Mouse (Mus musculus) heart, adult 2 months (tissue): Measurements from ENCODE around the gene Zdhhc23. TPM values are rescaled to one million over a fixed set of nuclear protein-coding genes. Genes with fewer than 3 reads are reported as not detected.
A peak's percentile ranks its signal among the peaks of the same experiment; 100 is the strongest.

Source experiments
- DNase-seq, 2 experiments: peaks; one replicate each; pipeline ENCODE4 v3.0.0; 2021
- H3K27ac ChIP-seq: fragments of 200-600 bp; 2 replicates; pipeline ENCODE4 v1.8.1; 2022
- H3K27me3 ChIP-seq: fragments of 200-500 bp; 2 replicates; pipeline ENCODE4 v1.6.1; 2012; ENCODE audit warnings: mild to moderate bottlenecking, low read length, inconsistent platforms, mixed read lengths; ENCODE audit not compliant: control insufficient read depth, insufficient read depth
- H3K36me3 ChIP-seq: fragments of 200-500 bp; 2 replicates; pipeline ENCODE4 v1.6.1; 2012; ENCODE audit warnings: low read length, inconsistent platforms; ENCODE audit not compliant: control insufficient read depth, insufficient read depth
- H3K4me1 ChIP-seq: fragments of 200-500 bp; 2 replicates; pipeline ENCODE4 v1.6.1; 2011; ENCODE audit warnings: low read length; ENCODE audit not compliant: control insufficient read depth, insufficient read depth
- H3K4me3 ChIP-seq: fragments of 200-600 bp; 2 replicates; pipeline ENCODE4 v1.8.1; 2022
- H3K79me2 ChIP-seq: fragments of 200-500 bp; replicated peaks from 2 replicates; pipeline ENCODE4 v1.6.1; 2012; ENCODE audit warnings: mild to moderate bottlenecking, inconsistent platforms, low read length, moderate library complexity, mixed read lengths; ENCODE audit not compliant: control insufficient read depth, insufficient read depth
- H3K9ac ChIP-seq: fragments of 200-500 bp; 2 replicates; pipeline ENCODE4 v1.6.1; 2012; ENCODE audit warnings: low read depth, mild to moderate bottlenecking, control low read depth, inconsistent platforms, low read length, mixed read lengths
- CTCF ChIP-seq: fragments of 200-600 bp; IDR thresholded peaks from 2 replicates; pipeline ENCODE4 v1.8.1; 2022; ENCODE audit warnings: antibody characterized with exemption, mild to moderate bottlenecking, moderate library complexity
- EP300 ChIP-seq: fragments of 200-500 bp; IDR thresholded peaks from 2 replicates; pipeline ENCODE4 v1.6.1; 2011; ENCODE audit warnings: low read depth, low read length, control low read depth; ENCODE audit not compliant: insufficient read depth
- POLR2A ChIP-seq: fragments of 200-500 bp; IDR thresholded peaks from 2 replicates; pipeline ENCODE4 v1.6.1; 2011; ENCODE audit warnings: mild to moderate bottlenecking, low read depth, low read length, control low read depth; ENCODE audit not compliant: insufficient read depth
- WGBS: fragments of 180-500 bp; shearing (Covaris S2); methylation state at CpG from one replicate; pipeline ENCODE4 v1.1.7; 2018; 5-methylcytosine and 5-hydroxymethylcytosine counted together
- intact Hi-C: fragments of 180-260 bp; cut with DNase I; formaldehyde crosslinking; loops from one replicate; pipeline ENCODE4 v1.15.1; 2025
- polyA plus RNA-seq: library from polyadenylated mRNA; depleted of rRNA; stranded (reverse); fragments of >200 nt; gene quantifications from 2 replicates; pipeline ENCODE4 v1.2.3, GENCODE M21; 2012
- total RNA-seq, 2 experiments: library from RNA; stranded (reverse); gene quantifications; 2 replicates each; pipeline ENCODE4 v1.2.3; 2021

Zdhhc23 gene
- total and polyA plus RNA-seq, 3 experiments, result 0.25 to 0.42 (median 0.27) TPM

DNA sequence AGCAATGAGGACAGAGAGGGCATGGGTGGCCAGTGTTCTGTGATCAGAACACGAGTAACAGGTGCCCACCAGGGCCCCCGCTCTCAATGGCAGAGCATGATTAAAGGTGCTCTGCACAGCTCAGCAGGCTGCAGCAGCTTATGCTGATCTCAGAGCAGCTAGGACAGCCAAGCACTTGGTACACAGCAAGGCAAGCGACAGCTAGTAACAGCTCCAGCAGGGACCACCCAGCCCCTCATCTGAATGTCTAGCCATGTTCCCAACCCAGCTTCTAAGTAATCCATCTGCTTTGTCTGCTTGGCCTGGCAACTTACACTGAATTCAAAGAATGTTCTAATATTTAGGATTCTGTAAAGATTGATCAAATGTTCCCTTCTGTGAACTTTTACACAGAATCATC, 15.8 kb downstream of the Zdhhc23 start:
- WGBS, result 91% methylated on average over 3 of the region's 3 CpGs
- Histone ChIP-seq H3K79me2 (no peaks in the 10 kb centered on the region), H3K9ac (no peak overlapping the region), H3K36me3 (no peaks in the 10 kb centered on the region), H3K27ac (no peak overlapping the region), H3K4me1 (no peaks in the 10 kb centered on the region; the same call in 1 of the 2 replicates), H3K4me3 (no peak overlapping the region), H3K27me3 (no peaks in the 10 kb centered on the region)
- intact Hi-C loops, result no loop called here
- TF ChIP-seq EP300, result no peak
- TF ChIP-seq CTCF, result no peak
- TF ChIP-seq POLR2A, result no peak
- DNase-seq, result no peak

DNA sequence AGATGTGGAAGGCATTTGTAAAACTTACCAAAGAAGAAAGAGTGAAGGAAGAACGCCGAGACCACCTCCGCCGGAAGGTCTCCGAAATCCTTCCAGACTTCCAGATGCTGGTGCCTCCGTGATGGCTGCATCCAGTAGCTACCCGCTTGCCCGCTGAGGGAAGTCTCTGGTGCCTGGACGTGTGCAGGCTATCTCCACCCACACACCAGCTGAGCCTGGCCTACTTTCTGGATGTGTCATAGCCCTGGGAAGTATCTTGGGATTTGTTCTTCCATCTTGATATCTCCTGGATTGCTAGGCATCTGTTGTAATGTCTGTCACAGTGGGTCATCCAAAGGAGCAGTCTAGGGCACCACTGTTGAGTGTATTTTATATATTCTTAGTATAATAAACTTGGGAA, 16.3 kb downstream of the Zdhhc23 start:
- 91% methylated on average over 9 of the region's 9 CpGs for WGBS
- H3K27ac ChIP-seq, result no peak overlapping the region

DNA sequence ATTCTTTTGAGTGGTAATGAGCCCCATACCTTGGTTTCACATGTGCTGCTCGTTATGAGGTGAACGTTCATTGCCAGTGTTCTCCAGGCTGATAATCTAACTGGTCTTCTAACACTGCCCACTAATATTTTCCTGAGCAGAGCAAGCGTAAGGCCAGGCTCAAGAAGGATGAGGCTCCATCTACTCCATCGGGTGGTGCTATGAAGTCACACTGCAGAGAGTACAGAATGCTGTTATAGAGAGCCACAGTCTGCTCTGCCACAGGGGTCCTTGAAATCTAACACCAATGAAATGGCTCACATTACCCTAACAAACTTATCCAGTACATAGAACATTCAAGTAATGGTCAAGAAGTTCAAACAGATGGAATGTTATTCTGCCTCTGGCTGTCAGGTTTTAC, 21.6 kb downstream of the Zdhhc23 start:
- intact Hi-C loops, result no loop called here
- DNase-seq, result no peak
- no peak for TF ChIP-seq CTCF
- TF ChIP-seq EP300, result no peak
- TF ChIP-seq POLR2A, result no peak
- no peak overlapping the region for H3K27ac ChIP-seq
- no peaks in the 10 kb centered on the region for H3K27me3 ChIP-seq
- H3K9ac ChIP-seq, result no peak overlapping the region
- H3K4me1 ChIP-seq, result no peaks in the 10 kb centered on the region
- 87% methylated on average over 4 of the region's 4 CpGs for WGBS
- no peak overlapping the region for H3K4me3 ChIP-seq
- H3K36me3 ChIP-seq, result no peaks in the 10 kb centered on the region
- no peaks in the 10 kb centered on the region for H3K79me2 ChIP-seq

More for the DNA sequence above, 16.3 kb downstream of the Zdhhc23 start:
- no peaks in the 10 kb centered on the region; the same call in 1 of the 2 replicates for H3K4me1 ChIP-seq
- no peaks in the 10 kb centered on the region for H3K79me2 ChIP-seq
- intact Hi-C loops, result no loop called here
- DNase-seq, result no peak
- H3K4me3 ChIP-seq, result no peak overlapping the region
- TF ChIP-seq POLR2A, result no peak
- no peak for TF ChIP-seq EP300
- no peak for TF ChIP-seq CTCF
- H3K27me3 ChIP-seq, result no peaks in the 10 kb centered on the region
- H3K36me3 ChIP-seq, result no peaks in the 10 kb centered on the region
- H3K9ac ChIP-seq, result no peak overlapping the region

DNA sequence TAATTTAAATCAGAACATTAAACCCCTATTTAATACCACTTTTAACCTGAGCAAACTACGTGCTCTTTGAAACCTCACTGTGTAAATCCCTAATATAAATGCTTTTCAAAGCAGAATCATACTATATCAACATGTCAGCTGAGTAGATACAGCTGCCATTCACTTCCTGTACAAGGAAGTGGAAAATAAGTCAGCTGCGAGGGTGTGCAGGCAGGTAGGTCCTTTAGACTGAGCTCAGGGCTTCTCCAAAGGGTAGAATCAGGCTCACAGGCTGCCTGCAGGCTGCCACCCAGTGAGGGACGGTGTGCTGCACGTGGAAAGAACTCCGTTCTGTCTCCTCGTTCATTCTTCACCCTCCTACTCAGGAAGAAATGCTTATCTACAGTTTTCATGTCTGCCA, 24.7 kb downstream of the Zdhhc23 start:
- H3K4me3 ChIP-seq, result no peak overlapping the region
- no peaks in the 10 kb centered on the region for H3K79me2 ChIP-seq
- intact Hi-C loops, result no loop called here
- no peaks in the 10 kb centered on the region for H3K4me1 ChIP-seq
- TF ChIP-seq EP300, result no peak
- TF ChIP-seq CTCF, result no peak
- TF ChIP-seq POLR2A, result no peak
- DNase-seq, result no peak
- H3K9ac ChIP-seq, result no peak overlapping the region
- WGBS, result 55% methylated on average over 6 of the region's 6 CpGs
- H3K27me3 ChIP-seq, result no peaks in the 10 kb centered on the region
- no peak overlapping the region for H3K27ac ChIP-seq
- no peaks in the 10 kb centered on the region for H3K36me3 ChIP-seq

DNA sequence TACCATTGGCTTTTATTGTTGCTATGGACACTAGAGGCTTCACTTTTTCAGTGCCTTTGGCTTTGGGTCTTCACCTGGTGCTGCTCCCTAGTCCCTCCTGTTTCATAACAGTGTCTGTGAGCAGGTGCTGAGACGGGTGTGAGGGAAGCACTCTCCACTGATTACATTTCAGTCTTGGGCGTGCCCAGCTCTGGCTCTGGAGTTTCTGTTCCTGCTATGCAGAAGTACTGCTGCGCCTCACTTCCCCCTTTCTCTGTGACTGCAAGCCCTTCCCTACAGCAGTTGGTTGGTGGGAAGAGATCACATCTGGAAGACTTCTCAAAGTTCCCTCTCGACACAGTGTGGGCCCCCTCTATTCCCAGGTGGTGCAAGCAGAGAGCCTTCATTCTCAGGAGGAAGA, 28.0 kb downstream of the Zdhhc23 start:
- 66% methylated on average over 4 of the region's 4 CpGs for WGBS
- H3K4me3 ChIP-seq, result no peak overlapping the region
- no peaks in the 10 kb centered on the region for H3K36me3 ChIP-seq
- H3K9ac ChIP-seq, result no peak overlapping the region
- H3K27ac ChIP-seq, result no peak overlapping the region
- no peaks in the 10 kb centered on the region for H3K4me1 ChIP-seq
- intact Hi-C loops, result no loop called here
- peak in 1 of 2 experiments; percentile 65 for DNase-seq
- H3K79me2 ChIP-seq, result no peaks in the 10 kb centered on the region
- no peaks in the 10 kb centered on the region for H3K27me3 ChIP-seq
- no peak for TF ChIP-seq EP300
- TF ChIP-seq CTCF, result no peak
- TF ChIP-seq POLR2A, result no peak

DNA sequence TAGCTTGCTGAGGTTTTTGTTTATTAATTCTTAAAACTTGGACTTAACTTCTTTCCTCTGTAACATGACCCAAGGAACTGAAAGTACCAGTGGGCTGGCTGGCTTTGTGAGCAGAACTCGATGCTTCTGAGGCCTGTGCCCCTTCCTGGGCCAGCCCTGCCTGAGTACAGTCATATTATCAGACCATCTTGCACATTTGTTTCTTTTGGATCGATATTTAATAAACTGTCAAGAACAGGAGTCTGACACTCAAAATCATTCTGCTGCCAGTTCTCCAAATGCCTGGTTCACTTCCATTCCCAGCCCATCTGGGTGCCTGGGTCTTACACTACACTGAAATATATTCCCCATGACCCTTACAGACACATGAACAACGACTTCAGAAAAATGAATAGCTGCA, 33.7 kb downstream of the Zdhhc23 start:
- no peak overlapping the region for H3K4me3 ChIP-seq
- H3K27ac ChIP-seq, result no peak overlapping the region
- H3K36me3 ChIP-seq, result no peaks in the 10 kb centered on the region
- no peak for DNase-seq
- no peaks in the 10 kb centered on the region for H3K27me3 ChIP-seq
- TF ChIP-seq POLR2A (no peak), CTCF (no peak), EP300 (no peak)
- no peak overlapping the region for H3K9ac ChIP-seq
- no peaks in the 10 kb centered on the region; the same call in 1 of the 2 replicates for H3K4me1 ChIP-seq
- intact Hi-C loops, result no loop called here
- no peaks in the 10 kb centered on the region for H3K79me2 ChIP-seq
- WGBS, result 72% methylated on average over 3 of the region's 3 CpGs
